Mouse (Mus musculus) heart, adult 9 months (tissue): ENCODE data around the gene Fbxw11.

Experiments used
- DNase-seq, 2 experiments: peaks; one replicate each; pipeline ENCODE4 v3.0.0; 2022; ENCODE audit warnings: low spot score in 2 of 2

Fbxw11 gene

DNA sequence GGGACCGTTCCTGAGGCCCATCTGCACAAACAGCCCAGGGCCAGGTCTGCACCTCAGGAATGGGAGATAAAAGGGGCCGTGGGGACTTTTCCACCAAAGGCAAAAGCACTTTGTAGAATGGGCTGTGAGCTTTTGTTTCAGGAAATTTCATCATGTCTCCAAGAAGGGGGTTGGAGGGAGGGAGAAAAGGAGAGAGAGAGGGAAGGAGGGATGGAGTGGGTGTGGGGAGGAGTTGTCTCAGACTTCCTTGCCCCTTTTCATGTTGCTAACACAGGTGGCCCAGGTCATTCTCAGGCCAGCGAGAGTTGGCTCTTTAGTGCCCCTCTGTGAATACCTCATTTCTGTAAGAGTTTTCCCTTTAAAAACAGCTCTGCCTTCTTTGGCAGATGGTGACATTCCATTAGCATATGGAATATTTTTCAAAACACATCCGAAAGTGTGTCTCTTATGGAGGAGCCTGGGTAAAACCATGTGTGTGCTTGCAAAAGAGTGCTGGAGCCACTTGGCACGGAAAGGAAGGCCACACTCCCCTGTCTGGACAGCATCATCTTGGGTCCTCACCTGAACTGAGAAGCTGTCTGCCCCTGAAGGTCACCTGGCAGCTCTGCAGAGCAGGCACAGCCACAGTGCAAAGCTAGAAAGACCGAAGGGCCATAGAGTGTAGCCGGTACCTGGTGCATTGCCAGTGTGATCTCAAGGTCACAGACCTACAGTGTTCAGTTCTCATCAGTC, 109.5 kb downstream of the Fbxw11 start:
- DNase-seq: no peak

DNA sequence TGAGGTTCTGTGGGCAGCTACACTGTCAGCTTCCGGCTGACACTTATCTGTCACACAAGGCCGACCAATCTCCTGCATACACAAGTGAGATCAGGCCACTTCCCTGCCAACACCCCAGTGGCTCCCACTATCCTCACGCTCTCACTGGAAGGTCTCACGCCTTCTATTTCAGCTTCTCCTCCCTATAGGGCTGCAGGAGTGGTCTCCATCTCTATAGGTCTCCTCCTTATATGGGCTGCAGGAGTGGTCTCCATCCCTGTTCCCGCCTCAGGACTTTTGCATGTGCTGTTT, 110.0 kb downstream of the Fbxw11 start:
- no peak for DNase-seq

DNA sequence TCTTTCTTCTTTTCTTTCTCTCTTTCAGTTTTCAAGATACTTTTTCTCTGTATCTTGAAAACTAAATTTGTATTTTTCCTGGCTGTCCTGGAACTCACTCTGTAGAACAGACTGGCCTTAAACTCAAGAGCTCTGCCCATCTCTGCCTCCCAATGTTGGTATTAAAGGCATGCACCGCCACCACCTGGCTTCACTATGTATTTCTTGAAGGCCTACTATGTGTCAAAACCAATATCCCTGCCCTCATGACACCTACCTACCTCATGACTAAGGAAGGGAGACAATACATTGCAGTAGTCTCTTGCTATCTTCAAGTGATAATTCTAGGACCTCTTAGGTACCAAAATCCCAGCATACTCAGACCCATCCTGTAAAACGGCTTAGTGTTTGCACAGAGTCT, 110.8 kb downstream of the Fbxw11 start:
- no peak for DNase-seq

DNA sequence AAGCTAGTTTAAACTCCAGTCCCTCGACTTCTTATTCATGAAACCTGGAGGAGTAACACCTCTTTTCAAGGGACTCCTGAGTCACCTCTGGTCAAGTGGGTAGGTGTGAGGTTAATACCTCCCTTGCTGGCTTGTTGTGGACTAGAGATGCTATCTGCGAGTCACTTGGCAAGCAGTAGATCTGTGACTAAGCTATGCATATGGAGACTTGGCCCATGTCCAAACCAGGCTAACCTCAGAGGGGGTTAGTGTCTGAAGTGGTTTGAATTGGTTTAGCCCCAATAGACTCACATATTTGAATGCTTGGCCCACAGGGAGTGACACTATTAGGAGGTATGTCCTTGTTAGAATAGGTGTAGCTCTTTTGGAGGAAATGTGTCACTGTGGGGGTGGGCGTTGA, 120.2 kb downstream of the Fbxw11 start:
- DNase-seq: no peak

DNA sequence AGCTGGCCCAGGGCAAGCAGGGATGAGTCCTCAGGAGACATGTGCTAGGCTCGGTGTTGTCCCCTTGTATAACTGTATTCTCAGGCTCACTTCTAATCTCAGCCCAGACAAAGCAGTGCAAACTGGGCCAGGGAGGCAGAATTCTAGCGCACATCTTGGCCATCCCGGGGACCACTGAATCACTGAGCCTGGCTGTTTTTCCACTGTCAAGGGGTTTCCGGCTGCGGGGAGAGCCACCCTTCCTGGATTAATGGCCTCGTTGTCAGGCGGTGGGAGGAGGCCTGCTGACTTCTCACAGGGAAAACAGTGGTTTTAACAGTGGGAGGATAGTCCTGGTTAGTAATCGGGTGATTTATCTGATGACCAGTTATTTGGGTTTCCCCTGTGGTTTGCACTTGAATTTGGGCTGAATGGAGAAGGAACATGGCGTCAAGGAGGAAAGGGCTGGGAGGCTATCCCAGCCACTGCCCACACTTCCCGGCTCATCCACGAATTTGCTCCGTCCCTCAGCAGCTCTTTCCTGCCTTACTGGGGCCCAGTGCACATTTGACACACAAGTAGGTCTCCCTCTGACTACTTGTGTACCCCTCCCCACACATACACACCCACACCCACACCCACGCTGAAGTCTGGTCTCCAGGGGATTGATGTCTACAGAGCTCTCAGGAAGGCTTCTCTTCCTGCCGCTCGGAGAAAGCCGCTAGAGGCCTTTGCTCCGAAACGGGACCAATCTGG, 125.1 kb downstream of the Fbxw11 start:
- peak in 1 of 2 experiments; percentile 6 for DNase-seq

- no peak for DNase-seq
Observed at GRCm38 (mm10) chr11:32768642-32769343, 126.3 kb downstream of the Fbxw11 start.

DNA sequence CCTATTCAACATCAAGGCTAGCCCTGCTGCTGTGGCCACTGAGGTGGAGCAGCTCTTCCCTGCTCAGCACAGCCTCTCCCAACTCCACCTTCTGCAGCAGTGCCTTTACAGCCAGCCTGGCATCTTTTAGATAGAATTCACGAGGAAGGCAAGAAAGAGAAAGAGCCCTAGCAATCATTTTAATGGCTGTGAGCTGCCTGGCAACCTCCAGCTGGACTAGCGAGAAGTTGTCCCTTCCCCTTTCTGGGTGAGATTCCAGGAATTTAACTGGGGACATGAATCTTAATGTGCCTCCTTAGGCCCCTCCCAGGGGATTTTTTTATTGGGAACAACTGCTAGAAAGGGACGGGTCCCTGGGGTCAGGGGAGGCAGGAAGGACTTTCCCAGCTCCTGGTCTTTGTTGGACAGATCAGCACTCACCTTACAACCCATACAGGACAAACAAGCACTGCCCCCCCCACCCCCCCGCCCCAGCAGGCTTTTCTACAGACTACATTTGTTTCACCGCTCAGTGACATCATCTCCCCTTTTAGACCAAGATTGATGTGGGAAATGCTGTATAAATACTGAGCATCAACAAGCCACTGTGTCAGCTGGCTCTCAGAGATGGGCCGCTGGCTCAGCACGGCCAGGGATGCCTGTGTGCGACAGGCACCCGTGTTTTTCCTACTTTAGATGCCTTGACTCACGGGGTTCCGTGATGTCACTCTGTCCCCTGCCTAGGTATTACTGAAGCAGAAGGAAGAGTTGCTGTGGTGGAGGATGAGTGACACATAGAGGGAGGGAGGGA, 138.4 kb downstream of the Fbxw11 start:
- no peak for DNase-seq

GRCm38 (mm10) chr11:32781633-32782404, 139.3 kb downstream of the Fbxw11 start:
- no peak for DNase-seq

GRCm38 (mm10) chr11:32782724-32783123, 140.2 kb downstream of the Fbxw11 start:
- no peak for DNase-seq

DNA sequence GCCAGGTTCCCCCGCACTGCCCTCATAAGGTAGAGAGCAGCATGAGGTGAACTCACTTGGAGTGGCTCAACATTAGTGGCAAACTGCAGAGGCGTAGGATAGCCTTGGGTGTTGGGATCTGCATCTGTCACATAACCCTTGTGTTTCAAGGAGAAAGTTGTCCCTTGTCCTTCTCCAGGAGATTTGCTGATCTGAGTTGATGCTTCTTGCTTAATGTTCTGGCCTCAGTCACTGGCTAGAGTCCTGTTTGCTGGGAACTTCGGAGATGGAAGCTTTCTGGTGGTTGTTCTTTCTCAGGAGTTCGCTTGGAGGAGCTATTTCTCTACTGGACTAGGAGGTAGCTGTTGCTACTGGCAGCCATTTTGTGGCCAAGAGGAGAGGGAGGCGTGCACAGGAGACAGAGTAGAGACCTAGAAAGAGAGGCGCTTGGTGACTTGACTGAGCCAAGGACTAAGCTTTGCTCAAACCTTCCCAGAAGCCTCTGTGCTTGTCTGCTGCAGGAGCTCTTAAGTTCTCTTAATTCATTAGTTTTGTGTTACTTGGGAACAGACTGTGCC, 143.1 kb downstream of the Fbxw11 start:
- DNase-seq: no peak

GRCm38 (mm10) chr11:32786201-32786600, 143.7 kb downstream of the Fbxw11 start:
- no peak for DNase-seq

GRCm38 (mm10) chr11:32794759-32795445, 152.4 kb downstream of the Fbxw11 start:
- DNase-seq: no peak
